Comparison of ENCODE assay signal across 24 mouse cellular contexts in the genomic region with DNA sequence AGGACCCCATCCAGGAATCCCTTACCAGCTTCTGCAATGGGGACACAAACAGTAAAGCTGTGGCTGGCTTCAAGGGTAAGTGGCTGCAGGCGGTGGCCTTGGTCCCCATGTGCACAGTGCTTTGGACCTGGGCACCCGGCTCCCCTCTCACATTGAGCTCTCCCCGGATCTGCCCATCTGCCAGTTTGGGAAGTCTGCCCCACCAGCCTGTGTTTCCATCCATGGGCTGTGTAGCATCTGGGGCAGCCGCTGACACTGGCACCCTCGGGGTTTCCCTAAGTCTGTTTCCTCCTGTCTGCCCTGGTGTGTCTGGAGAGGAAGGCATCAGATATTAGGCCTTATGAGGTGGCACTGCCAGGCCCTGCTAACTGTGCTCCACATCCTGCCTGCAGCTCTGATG. TPM values are rescaled to one million over a fixed set of nuclear protein-coding genes. Genes with fewer than 3 reads are reported as not detected.
DNase-seq lines count a peak whose midpoint lies in the region; ATAC-seq and TF ChIP-seq lines count a peak whose summit lies in the region.
"Had no signal": no experiment of that assay in that cellular context is flagged by ENCODE, and none has a peak within 500 bp of the region (broad histone marks: within the 10 kb centered on the region; RNA-seq: fewer than 3 reads in every experiment).

No protein-coding gene starts in this region.

- peaks cover 10% of the 10 kb centered on the region for H3K36me3 ChIP-seq in heart, embryonic 10.5 days
- peaks cover 26% of the 10 kb centered on the region for H3K36me3 ChIP-seq in megakaryocyte, embryonic 14.5 days (replicated peaks; ENCODE audit: low read length)
- H3K36me3 ChIP-seq: forebrain, embryonic 15.5 days; hindbrain, embryonic 15.5 days had no signal

- peak; percentile 62 to 81 for DNase-seq in cerebellum, postnatal 10 days
- DNase-seq in cerebellum, postnatal 36 days = no peak
- DNase-seq in heart, embryonic 10.5 days (ENCODE audit: low spot score) = no peak
- DNase-seq in heart, adult 18-20 months = no peak
- DNase-seq in brain, embryonic 14.5 days (ENCODE audit: low read depth) = peak; percentile 11
- DNase-seq: adrenal gland, adult 8-10 months; adrenal gland, postnatal 25 days; cerebellum, adult 18-20 months; cerebellum, adult 9-10 months; gastrocnemius, postnatal 14 days; heart, adult 11 months; heart, postnatal 14 days; heart, postnatal 4 days had no signal

- no peak for TF ChIP-seq CTCF in brain, embryonic 14.5 days (IDR thresholded peaks at IDR 0.05; ENCODE audit: borderline replicate concordance, extremely low read depth, insufficient read depth, insufficient read length)

- peaks cover 15% of the 10 kb centered on the region for H3K27me3 ChIP-seq in heart, embryonic 10.5 days (ENCODE audit: insufficient read depth, poor library complexity, severe bottlenecking)
- peaks cover 65% of the 10 kb centered on the region for H3K27me3 ChIP-seq in megakaryocyte, embryonic 14.5 days (replicated peaks)
- H3K27me3 ChIP-seq: forebrain, embryonic 15.5 days; intestine, embryonic 15.5 days had no signal

- 86% methylated on average over 5 of the region's 5 CpGs for WGBS in heart, embryonic 10.5 days

- H3K4me1 ChIP-seq in heart, embryonic 10.5 days = peaks cover 39% of the 10 kb centered on the region
- H3K4me1 ChIP-seq in megakaryocyte, embryonic 14.5 days = peaks cover 15% of the 10 kb centered on the region
- H3K4me1 ChIP-seq: embryonic facial prominence, embryonic 12.5 days; forebrain, embryonic 12.5 days; forebrain, embryonic 15.5 days; hindbrain, embryonic 15.5 days had no signal

- no peak for TF ChIP-seq POLR2A in brain, embryonic 14.5 days (IDR thresholded peaks at IDR 0.05; ENCODE audit: borderline replicate concordance, extremely low read depth, insufficient read depth, insufficient read length, poor library complexity, severe bottlenecking)

- H3K9me3 ChIP-seq in heart, embryonic 10.5 days = no peaks in the 10 kb centered on the region
- H3K9me3 ChIP-seq in megakaryocyte, embryonic 14.5 days = no peaks in the 10 kb centered on the region
- H3K9me3 ChIP-seq: embryonic facial prominence, embryonic 12.5 days; embryonic facial prominence, embryonic 15.5 days; forebrain, embryonic 12.5 days; forebrain, embryonic 15.5 days; heart, embryonic 13.5 days; hindbrain, embryonic 15.5 days; intestine, embryonic 15.5 days had no signal

- H3K4me3 ChIP-seq in heart, embryonic 10.5 days = no peak overlapping the region
- peak overlapping the region; percentile 56 for H3K4me3 ChIP-seq in megakaryocyte, embryonic 14.5 days (replicated peaks)
- H3K4me3 ChIP-seq: embryonic facial prominence, embryonic 12.5 days; embryonic facial prominence, embryonic 15.5 days; forebrain, embryonic 12.5 days; forebrain, embryonic 15.5 days; heart, embryonic 13.5 days; hindbrain, embryonic 15.5 days; intestine, embryonic 15.5 days had no signal

- no peak for ATAC-seq in megakaryocyte, adult 5-6 weeks (ENCODE audit: poor library complexity, severe bottlenecking)
- ATAC-seq: activated CD4-positive, CD25-positive, alpha-beta regulatory T cell, adult 4 months; forebrain, embryonic 15.5 days; intestine, embryonic 15.5 days had no signal

- H3K27ac ChIP-seq in heart, embryonic 10.5 days = 0 out of 2 replicates have a peak overlapping the region, but pooled peaks have one; percentile 0
- H3K27ac ChIP-seq: embryonic facial prominence, embryonic 12.5 days; embryonic facial prominence, embryonic 15.5 days; forebrain, embryonic 12.5 days; forebrain, embryonic 15.5 days; heart, embryonic 13.5 days; hindbrain, embryonic 15.5 days; intestine, embryonic 15.5 days had no signal

RNA-seq across cellular contexts. Expression of a gene that starts 11.7 kb away (rescaled TPM):
- 13.7 and 17.9 TPM in 2 replicates for polyA plus RNA-seq in heart, embryonic 10.5 days (2016; fragmentation: Nextera tagmentation; extraction: Ambion mirVana)
- 1 to 10 TPM; 8.2 to 8.8 TPM for total RNA-seq in heart, adult 18-20 months (2021)
- 6.7 and 13.1 TPM in 2 replicates for polyA plus RNA-seq in megakaryocyte, embryonic 14.5 days (2012; ENCODE audit: insufficient read depth, low replicate concordance)
- total RNA-seq in megakaryocyte, adult 5-6 weeks (2015) = 37.5 and 48.1 TPM in 2 replicates
- 40.4 and 42.5 TPM in 2 replicates for total RNA-seq in megakaryocyte, adult 5-6 weeks (2017)
- 0.64 and 1.2 TPM in 2 replicates for polyA plus RNA-seq in brain, embryonic 14.5 days (2012; rRNA removed)

RNA-seq across cellular contexts. Expression of a gene that starts 23.8 kb away (rescaled TPM):
- polyA plus RNA-seq in heart, embryonic 10.5 days (2016; fragmentation: Nextera tagmentation; extraction: Ambion mirVana) = 1.6 and 1.7 TPM in 2 replicates
- total RNA-seq in heart, adult 18-20 months (2021) = not detected
- not detected in 2 replicates for polyA plus RNA-seq in megakaryocyte, embryonic 14.5 days (2012; ENCODE audit: insufficient read depth, low replicate concordance)
- total RNA-seq in megakaryocyte, adult 5-6 weeks (2015) = 2.7 and 4.9 TPM in 2 replicates
- total RNA-seq in megakaryocyte, adult 5-6 weeks (2017) = 0.73 TPM in 1 of 2 replicates, not detected in the other
- not detected in 2 replicates for polyA plus RNA-seq in brain, embryonic 14.5 days (2012; rRNA removed)
- total RNA-seq: adrenal gland, adult 8-10 months; adrenal gland, postnatal 25 days; gastrocnemius, adult 18-20 months; gastrocnemius, postnatal 14 days had no signal

RNA-seq across cellular contexts. Expression of a gene that starts 29.8 kb away (rescaled TPM):
- polyA plus RNA-seq in heart, embryonic 10.5 days (2016; fragmentation: Nextera tagmentation; extraction: Ambion mirVana) = 0.23 and 0.31 TPM in 2 replicates
- not detected for total RNA-seq in heart, adult 18-20 months (2021)
- 0.48 TPM in 1 of 2 replicates, not detected in the other for polyA plus RNA-seq in megakaryocyte, embryonic 14.5 days (2012; ENCODE audit: insufficient read depth, low replicate concordance)
- 0.51 TPM in 1 of 2 replicates, not detected in the other for total RNA-seq in megakaryocyte, adult 5-6 weeks (2015)
- 0.04 and 0.33 TPM in 2 replicates for total RNA-seq in megakaryocyte, adult 5-6 weeks (2017)
- polyA plus RNA-seq in brain, embryonic 14.5 days (2012; rRNA removed) = 0.14 and 0.23 TPM in 2 replicates
- total RNA-seq: gastrocnemius, adult 18-20 months had no signal
- polyA plus RNA-seq: activated CD4-positive, CD25-positive, alpha-beta regulatory T cell, adult 4 months had no signal

RNA-seq across cellular contexts. Expression of a gene that starts 45.1 kb away (rescaled TPM):
- polyA plus RNA-seq in heart, embryonic 10.5 days (2016; fragmentation: Nextera tagmentation; extraction: Ambion mirVana) = 29.4 and 35.8 TPM in 2 replicates
- total RNA-seq in heart, adult 18-20 months (2021) = 10 to 100 TPM; 19.0 to 19.9 TPM
- polyA plus RNA-seq in megakaryocyte, embryonic 14.5 days (2012; ENCODE audit: insufficient read depth, low replicate concordance) = 13.5 and 14.4 TPM in 2 replicates
- 18.6 and 22.6 TPM in 2 replicates for total RNA-seq in megakaryocyte, adult 5-6 weeks (2015)
- total RNA-seq in megakaryocyte, adult 5-6 weeks (2017) = 158 and 190 TPM in 2 replicates
- 57.6 and 69.8 TPM in 2 replicates for polyA plus RNA-seq in brain, embryonic 14.5 days (2012; rRNA removed)

RNA-seq across cellular contexts. Expression of a gene that starts 45.3 kb away (rescaled TPM):
- 20.4 and 22.3 TPM in 2 replicates for polyA plus RNA-seq in heart, embryonic 10.5 days (2016; fragmentation: Nextera tagmentation; extraction: Ambion mirVana)
- total RNA-seq in heart, adult 18-20 months (2021) = 1 to 10 TPM; 7.5 to 7.8 TPM
- 9.5 and 10.4 TPM in 2 replicates for polyA plus RNA-seq in megakaryocyte, embryonic 14.5 days (2012; ENCODE audit: insufficient read depth, low replicate concordance)
- total RNA-seq in megakaryocyte, adult 5-6 weeks (2015) = 13.2 and 19.9 TPM in 2 replicates
- 19.9 and 22.5 TPM in 2 replicates for total RNA-seq in megakaryocyte, adult 5-6 weeks (2017)
- polyA plus RNA-seq in brain, embryonic 14.5 days (2012; rRNA removed) = 28.2 and 38.0 TPM in 2 replicates

Comparison
In these comparisons a context has a peak if more than half of its experiments do, and no peak if none do; other contexts are left out.
1. DNase-seq: peak in cerebellum, postnatal 10 days (2 of 2) and brain, embryonic 14.5 days (single experiment); none in cerebellum, postnatal 36 days (0 of 2), heart, embryonic 10.5 days (single experiment) and heart, adult 18-20 months (0 of 2).